Mouse (Mus musculus): ENCODE results near the gene Pagr1b. TPM values are rescaled to one million over a fixed set of nuclear protein-coding genes. Genes with fewer than 3 reads are reported as not detected.

The Pagr1b gene
- polyA plus RNA-seq, 1 experiment, result not detected

DNA sequence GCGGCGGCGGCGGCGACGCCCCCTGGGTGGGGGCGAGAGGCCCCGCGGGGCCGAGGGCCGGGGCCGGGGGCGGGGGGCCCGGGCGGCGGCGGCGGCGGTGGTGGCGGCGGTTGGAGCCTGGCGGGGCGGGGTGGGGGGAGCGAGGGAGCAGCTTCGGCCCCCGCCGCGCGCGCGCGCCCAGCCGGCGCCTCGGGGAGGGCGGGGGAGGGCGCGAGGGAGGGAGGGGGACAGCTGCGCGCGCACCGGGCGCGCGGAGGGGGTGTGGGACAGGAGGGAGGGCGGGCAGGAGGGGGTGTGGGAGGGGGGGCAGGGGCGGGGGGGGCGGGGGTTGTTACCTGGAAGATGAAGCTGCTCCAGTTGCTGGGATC, 10.3 kb upstream of the Pagr1b start:
- TF ChIP-seq CTCF (IDR thresholded peaks at IDR 0.05; ENCODE audit: control insufficient read depth, insufficient read depth, low read length), result no peak
- peak; percentile 8; the same call in 1 of the 2 replicates for TF ChIP-seq POLR2A (IDR thresholded peaks at IDR 0.05; ENCODE audit: borderline replicate concordance, control insufficient read depth, low read depth, low read length)
- WGBS, result no CpG with 5 or more reads among the region's 48 CpGs
- peak overlapping the region; percentile 77 for H3K4me3 ChIP-seq (replicated peaks; ENCODE audit: control insufficient read depth, low read depth, low read length)
- H3K27ac ChIP-seq (ENCODE audit: control insufficient read depth, insufficient read depth, low read depth, low read length, poor library complexity), result peak overlapping the region; percentile 98
- H3K4me1 ChIP-seq (ENCODE audit: control insufficient read depth, insufficient read depth, low read length), result peaks cover 13% of the 10 kb centered on the region

DNA sequence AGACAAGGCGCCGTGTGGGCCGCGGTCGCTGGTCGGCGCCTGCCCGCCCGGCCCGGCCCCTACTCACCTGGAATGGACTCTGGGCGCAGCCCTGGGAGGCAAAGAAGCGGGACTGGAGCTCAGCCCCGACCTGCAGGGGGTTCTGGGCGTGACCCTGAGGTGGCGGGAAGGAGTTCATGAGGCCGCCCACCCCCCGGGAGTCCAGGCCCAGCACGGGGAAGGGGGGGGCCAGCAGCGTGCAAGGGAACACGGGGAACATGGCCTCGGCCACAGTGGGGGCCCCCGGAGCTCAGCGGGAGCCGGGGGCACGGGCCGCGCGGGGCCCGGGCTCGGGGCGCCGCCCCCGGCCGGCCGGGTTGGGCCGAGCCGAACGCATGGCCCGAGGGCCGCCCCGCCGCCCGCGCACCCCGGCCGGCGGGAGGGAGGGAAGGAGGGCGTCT, 9.9 kb upstream of the Pagr1b start:
- TF ChIP-seq POLR2A (IDR thresholded peaks at IDR 0.05; ENCODE audit: borderline replicate concordance, control insufficient read depth, low read depth, low read length), result no peak
- TF ChIP-seq CTCF (IDR thresholded peaks at IDR 0.05; ENCODE audit: control insufficient read depth, insufficient read depth, low read length), result no peak
- peaks cover 13% of the 10 kb centered on the region for H3K4me1 ChIP-seq (ENCODE audit: control insufficient read depth, insufficient read depth, low read length)
- under 1% methylated on average over 38 of the region's 48 CpGs for WGBS
- peak overlapping the region; percentile 63 for H3K4me3 ChIP-seq (replicated peaks; ENCODE audit: control insufficient read depth, low read depth, low read length)
- peak overlapping the region; percentile 98 for H3K27ac ChIP-seq (ENCODE audit: control insufficient read depth, insufficient read depth, low read depth, low read length, poor library complexity)

DNA sequence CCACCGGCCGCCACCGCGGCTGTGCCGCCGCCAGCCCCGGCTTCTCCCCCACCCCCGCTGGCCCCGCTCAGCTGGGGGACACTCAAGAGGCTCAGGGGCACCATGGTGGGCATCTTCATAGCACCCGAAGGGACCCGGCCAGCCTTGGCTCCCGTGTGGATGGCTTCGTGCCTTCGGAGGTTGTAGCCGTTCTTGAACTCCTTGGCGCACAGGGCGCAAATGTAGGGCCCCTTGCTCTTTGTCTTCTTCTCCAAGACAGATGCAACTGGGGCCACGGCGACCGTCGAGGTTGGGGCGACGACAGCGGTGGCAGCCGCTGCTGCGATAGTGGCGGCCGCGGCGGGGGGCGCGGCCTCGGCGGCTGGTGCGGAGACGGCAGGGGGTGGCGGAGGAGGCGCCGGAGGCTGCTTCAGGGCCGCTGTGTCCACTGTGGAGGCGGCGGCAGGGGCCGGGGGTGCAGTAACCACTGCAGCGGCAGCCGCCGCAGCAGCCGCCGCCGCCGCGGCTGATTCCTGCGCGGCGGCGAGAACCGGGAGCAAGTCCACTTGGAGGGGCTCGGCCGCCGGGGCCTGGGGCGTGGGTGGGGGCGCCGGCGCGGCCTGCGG, 9.4 kb upstream of the Pagr1b start:
- peaks cover 14% of the 10 kb centered on the region for H3K4me1 ChIP-seq (ENCODE audit: control insufficient read depth, insufficient read depth, low read length)
- no peak for TF ChIP-seq CTCF (IDR thresholded peaks at IDR 0.05; ENCODE audit: control insufficient read depth, insufficient read depth, low read length)
- no peak for TF ChIP-seq POLR2A (IDR thresholded peaks at IDR 0.05; ENCODE audit: borderline replicate concordance, control insufficient read depth, low read depth, low read length)

DNA sequence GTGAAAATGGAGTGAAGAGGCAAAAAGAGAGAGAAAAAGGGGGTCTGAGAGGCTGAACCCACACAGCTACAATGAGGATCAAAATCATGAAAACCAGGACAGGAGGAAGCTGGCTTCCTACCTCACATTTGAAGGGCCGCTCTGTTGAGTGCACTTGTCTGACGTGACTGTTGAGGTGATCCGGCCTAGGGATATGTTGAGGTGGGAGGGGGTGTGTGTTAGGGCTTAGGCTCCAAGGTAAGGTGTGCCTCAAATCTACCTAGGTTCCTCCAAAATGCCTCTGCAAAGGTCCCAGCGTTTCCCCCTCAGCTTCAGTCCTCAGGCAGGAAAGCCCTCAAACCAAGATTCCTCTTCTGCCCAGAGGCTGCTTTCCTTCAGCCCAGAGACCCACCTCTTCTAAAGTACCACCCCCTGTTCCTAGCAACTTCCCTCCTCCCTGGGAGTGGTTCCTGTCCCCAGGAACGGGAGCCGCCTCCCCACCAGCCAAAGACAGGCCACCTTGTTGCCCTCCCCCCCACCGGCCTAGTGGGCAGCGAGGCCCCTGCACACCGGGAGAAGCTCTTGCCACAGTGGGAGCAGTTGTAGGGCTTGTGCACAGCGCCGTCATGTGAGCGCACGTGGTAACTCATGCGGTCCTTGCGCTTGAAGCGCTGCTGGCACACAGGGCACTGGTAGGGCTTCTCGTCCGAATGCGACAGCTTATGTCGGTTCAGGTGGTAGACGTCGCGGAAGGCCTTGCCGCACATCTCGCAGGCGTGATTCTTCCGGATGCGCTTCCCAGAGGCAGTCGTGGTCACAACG, 8.7 kb upstream of the Pagr1b start:
- WGBS, result under 1% methylated on average over 30 of the region's 30 CpGs
- TF ChIP-seq POLR2A (IDR thresholded peaks at IDR 0.05; ENCODE audit: borderline replicate concordance, control insufficient read depth, low read depth, low read length) (peak; percentile 76), CTCF (IDR thresholded peaks at IDR 0.05; ENCODE audit: control insufficient read depth, insufficient read depth, low read length) (peak; percentile 87)
- Histone ChIP-seq H3K4me1 (ENCODE audit: control insufficient read depth, insufficient read depth, low read length) (peaks cover 14% of the 10 kb centered on the region), H3K4me3 (replicated peaks; ENCODE audit: control insufficient read depth, low read depth, low read length) (peak overlapping the region; percentile 63), H3K27ac (ENCODE audit: control insufficient read depth, insufficient read depth, low read depth, low read length, poor library complexity) (peak overlapping the region; percentile 98)

More for the DNA sequence above, 9.4 kb upstream of the Pagr1b start:
- WGBS, result 1% methylated on average over 59 of the region's 65 CpGs
- Histone ChIP-seq H3K27ac (ENCODE audit: control insufficient read depth, insufficient read depth, low read depth, low read length, poor library complexity) (peak overlapping the region; percentile 98), H3K4me3 (replicated peaks; ENCODE audit: control insufficient read depth, low read depth, low read length) (peak overlapping the region; percentile 63)

DNA sequence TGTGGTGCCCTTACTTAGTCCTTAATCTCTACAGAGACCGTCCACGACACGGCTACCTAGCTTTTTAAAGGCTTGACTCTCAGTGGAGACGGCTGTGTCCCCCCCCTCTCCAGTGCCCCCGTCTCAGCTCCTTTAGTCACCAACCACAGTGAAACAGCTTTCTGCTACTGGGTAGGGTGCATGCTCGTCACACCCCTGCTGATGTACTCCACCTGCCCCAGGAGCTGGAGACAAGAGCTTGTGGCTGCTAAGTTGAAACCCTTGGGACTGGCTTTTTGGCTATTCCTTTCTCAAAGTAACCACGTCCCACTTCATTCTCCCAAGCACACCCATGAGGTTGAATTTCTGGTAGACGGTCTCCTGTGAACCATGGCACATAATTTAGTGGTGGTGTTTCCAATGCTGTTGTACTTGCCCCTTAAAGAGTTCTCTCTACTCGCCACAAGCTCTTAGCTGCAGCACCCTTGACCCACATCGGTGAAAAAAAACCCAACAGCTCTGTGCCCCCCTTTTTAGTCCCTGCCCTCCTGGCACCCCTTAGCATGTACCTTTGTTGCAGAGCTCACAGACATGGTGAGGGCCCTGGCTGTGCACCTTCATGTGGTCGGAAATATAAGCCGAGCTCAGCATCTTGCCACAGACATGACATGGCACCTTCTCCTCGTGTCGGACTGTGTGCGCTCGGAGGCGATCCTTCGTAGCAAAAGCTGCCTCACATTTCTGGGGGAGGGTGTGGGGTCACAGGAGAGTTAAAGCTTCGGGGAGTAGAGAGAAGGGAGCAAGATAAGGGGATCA, 7.8 kb upstream of the Pagr1b start:
- 15% methylated on average over 19 of the region's 19 CpGs for WGBS
- peaks cover 14% of the 10 kb centered on the region for H3K4me1 ChIP-seq (ENCODE audit: control insufficient read depth, insufficient read depth, low read length)

GRCm38 (mm10) chr7:127023272-127023691, 7.0 kb upstream of the Pagr1b start:
- peaks cover 14% of the 10 kb centered on the region for H3K4me1 ChIP-seq (ENCODE audit: control insufficient read depth, insufficient read depth, low read length)
- no peak overlapping the region for H3K27ac ChIP-seq (ENCODE audit: control insufficient read depth, insufficient read depth, low read depth, low read length, poor library complexity)
- TF ChIP-seq CTCF (IDR thresholded peaks at IDR 0.05; ENCODE audit: control insufficient read depth, insufficient read depth, low read length), result no peak
- TF ChIP-seq POLR2A (IDR thresholded peaks at IDR 0.05; ENCODE audit: borderline replicate concordance, control insufficient read depth, low read depth, low read length), result no peak
- H3K4me3 ChIP-seq (replicated peaks; ENCODE audit: control insufficient read depth, low read depth, low read length), result no peak overlapping the region
- WGBS, result 75% methylated on average over 13 of the region's 13 CpGs

More for the DNA sequence above, 7.8 kb upstream of the Pagr1b start:
- peak overlapping the region; percentile 63 for H3K4me3 ChIP-seq (replicated peaks; ENCODE audit: control insufficient read depth, low read depth, low read length)
- H3K27ac ChIP-seq (ENCODE audit: control insufficient read depth, insufficient read depth, low read depth, low read length, poor library complexity), result peak overlapping the region; percentile 98
- TF ChIP-seq POLR2A (IDR thresholded peaks at IDR 0.05; ENCODE audit: borderline replicate concordance, control insufficient read depth, low read depth, low read length) (no peak), CTCF (IDR thresholded peaks at IDR 0.05; ENCODE audit: control insufficient read depth, insufficient read depth, low read length) (no peak)

- 76% methylated on average over 7 of the region's 7 CpGs for WGBS
- H3K4me3 ChIP-seq (replicated peaks; ENCODE audit: control insufficient read depth, low read depth, low read length), result no peak overlapping the region
- peaks cover 10% of the 10 kb centered on the region for H3K4me1 ChIP-seq (ENCODE audit: control insufficient read depth, insufficient read depth, low read length)
- no peak overlapping the region for H3K27ac ChIP-seq (ENCODE audit: control insufficient read depth, insufficient read depth, low read depth, low read length, poor library complexity)
- no peak for TF ChIP-seq POLR2A (IDR thresholded peaks at IDR 0.05; ENCODE audit: borderline replicate concordance, control insufficient read depth, low read depth, low read length)
- TF ChIP-seq CTCF (IDR thresholded peaks at IDR 0.05; ENCODE audit: control insufficient read depth, insufficient read depth, low read length), result no peak
Observed at GRCm38 (mm10) chr7:127022528-127023271, 6.4 kb upstream of the Pagr1b start.

All from bone marrow, adult 2 months (tissue).